Mouse (Mus musculus) naive thymus-derived CD4-positive, alpha-beta T cell, adult 2 months (primary cell): ENCODE measurements around the gene Slc30a5.

ENCODE experiments used
- DNase-seq: peaks from one replicate; pipeline ENCODE4 v3.0.0-alpha.2; 2011; ENCODE audit warnings: low read depth

Gene Slc30a5

GRCm38 (mm10) chr13:100755329-100755728 is 77.9 kb downstream of the Slc30a5 start:
- DNase-seq, result no peak

DNA sequence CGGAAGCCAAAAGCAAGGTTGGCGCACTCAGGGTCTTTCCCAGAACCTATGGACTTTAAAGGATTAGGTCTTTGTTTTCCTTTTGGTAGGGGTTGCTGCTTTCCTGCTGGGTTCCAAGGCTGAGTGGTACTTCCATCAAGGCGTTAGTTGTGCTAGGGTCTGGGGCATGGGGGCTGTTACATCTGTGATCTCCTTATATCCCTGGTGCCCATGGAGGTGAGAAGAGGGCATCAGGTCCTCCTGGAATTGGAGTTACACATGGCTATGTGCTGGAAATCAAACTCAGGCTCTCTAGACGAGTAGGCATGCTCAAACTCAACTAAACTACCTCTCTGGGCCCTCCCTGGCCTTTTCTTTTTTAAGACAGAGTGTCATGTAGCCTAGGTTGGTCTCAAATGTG is 79.0 kb downstream of the Slc30a5 start:
- no peak for DNase-seq

GRCm38 (mm10) chr13:100753011-100753410 is 80.2 kb downstream of the Slc30a5 start:
- DNase-seq, result no peak
